Mouse (Mus musculus) cerebral cortex, adult 2 months (tissue): Measurements from ENCODE around the gene Aqp5.

Source experiments
- WGBS: fragments of 180-500 bp; shearing (Covaris S2); methylation state at CpG from one replicate; pipeline ENCODE4 v1.1.7; 2018; 5-methylcytosine and 5-hydroxymethylcytosine counted together

The Aqp5 gene

DNA sequence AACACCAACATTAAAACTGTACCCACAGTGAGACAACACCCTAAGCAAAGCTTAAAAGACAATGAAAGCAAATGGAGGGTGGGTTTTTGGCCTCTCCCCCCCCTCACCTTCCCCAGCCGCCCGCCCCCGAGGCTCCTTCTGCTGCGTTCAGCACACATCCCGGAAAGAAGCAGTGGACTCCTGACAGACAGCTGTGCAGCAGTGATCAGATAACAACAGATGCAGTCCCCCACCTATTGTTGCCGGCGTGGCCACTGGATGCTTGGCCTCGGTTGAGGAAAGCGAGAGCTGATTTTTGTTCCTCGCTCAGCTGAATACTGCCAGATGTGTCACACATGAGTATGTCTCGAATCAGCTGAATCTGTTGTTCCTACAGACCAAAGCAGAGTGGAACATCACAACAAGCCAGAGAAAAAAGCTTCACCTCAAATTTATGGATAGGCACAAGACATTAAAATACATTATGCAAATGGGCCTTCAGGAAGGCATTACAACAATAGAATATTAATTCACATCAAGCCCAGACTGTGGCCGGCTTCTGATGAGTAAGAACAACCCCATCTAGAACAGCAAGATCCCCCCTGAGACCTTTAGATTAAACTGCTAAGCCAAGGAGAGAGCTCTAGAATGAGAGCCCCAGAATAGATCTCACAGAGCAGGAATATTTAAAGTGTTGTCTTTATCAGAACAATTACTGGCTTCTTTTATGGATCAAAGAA, 47.0 kb downstream of the Aqp5 start:
- 74% methylated on average over 12 of the region's 12 CpGs for WGBS

DNA sequence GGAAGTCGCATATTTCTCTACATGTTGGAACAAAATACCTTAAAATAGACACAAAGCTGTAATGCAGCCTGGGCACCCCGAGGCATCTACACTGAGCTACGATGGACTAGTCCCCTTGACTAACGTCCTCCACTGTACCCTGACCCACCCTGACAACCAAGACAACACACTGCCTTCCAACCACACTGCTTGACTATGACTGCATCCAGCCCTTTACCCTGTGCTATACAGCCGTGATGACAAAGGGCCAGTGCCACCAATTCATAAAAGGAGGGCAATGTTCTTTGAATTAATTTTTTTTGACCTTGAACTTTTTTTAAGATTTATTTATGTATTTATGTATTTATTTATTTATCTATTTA, 47.5 kb downstream of the Aqp5 start:
- WGBS = 85% methylated on average over 5 of the region's 5 CpGs

DNA sequence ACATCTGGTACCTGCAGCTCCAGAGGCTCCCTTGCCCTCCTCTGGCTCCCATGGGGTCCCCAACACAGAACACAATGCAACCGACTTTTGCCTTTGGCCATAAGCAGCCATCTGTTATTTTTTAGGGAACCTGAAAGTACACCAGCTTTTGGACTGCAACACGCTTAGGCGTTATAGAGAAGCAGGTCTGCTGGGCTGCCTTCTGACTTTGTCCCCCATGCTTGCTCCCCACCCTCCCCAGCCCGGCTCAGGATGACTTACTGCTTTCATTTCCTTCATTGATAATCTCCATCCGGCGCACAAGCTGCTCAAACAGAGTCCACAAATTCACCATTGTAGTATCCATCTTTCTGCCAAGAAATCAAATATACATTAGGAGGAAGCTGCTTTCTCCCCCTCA, 52.0 kb downstream of the Aqp5 start:
- WGBS = 84% methylated on average over 6 of the region's 6 CpGs

DNA sequence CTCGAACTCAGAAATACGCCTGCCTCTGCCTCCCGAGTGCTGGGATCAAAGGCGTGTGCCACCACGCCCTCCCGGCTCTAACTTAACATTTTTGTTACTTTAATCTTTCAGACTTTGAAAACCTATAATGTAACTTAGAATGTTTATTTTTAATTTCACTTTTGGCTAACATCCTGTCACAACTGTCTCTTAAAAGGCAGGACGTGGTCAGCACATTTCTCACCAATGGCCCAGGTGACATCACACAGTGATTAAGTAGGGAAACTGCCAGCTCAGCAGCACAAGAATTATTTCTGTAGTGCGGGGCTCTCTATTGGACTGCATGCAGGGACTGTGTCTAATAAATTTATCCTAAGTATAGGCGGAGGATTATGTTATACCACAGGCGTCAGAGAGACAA, 53.2 kb downstream of the Aqp5 start:
- WGBS = 90% methylated on average over 10 of the region's 10 CpGs
